Mouse (Mus musculus) kidney, postnatal 36 days (tissue): ENCODE measurements around the gene Fa2h.
A peak's percentile ranks its signal among the peaks of the same experiment; 100 is the strongest.
"Not testable (repeated sequence)": the region's sequence is repeated elsewhere in the genome, so short reads cannot be mapped to it uniquely, and the experiment has no call there.

Experiments
- DNase-seq, 2 experiments: peaks; one replicate each; pipeline ENCODE4 v3.0.0; 2021 to 2022; ENCODE audit warnings: mixed read lengths in 2 of 2

The Fa2h gene

GRCm38 (mm10) chr8:111357433-111357832 is 36.2 kb downstream of the Fa2h start:
- peak in 1 of 2 experiments; percentile 19 for DNase-seq

- no peak for DNase-seq
Measured at GRCm38 (mm10) chr8:111353497-111353896, 40.1 kb downstream of the Fa2h start.

- no peak for DNase-seq
Measured at GRCm38 (mm10) chr8:111352289-111352688, 41.3 kb downstream of the Fa2h start.

- DNase-seq, result no peak
Measured at GRCm38 (mm10) chr8:111350577-111350976, 43.0 kb downstream of the Fa2h start.

GRCm38 (mm10) chr8:111343225-111343624 is 50.4 kb downstream of the Fa2h start:
- DNase-seq, result peak; percentile 83 to 94

GRCm38 (mm10) chr8:111340186-111340585 is 53.4 kb downstream of the Fa2h start:
- DNase-seq, result no peak

GRCm38 (mm10) chr8:111338370-111339208 is 55.0 kb downstream of the Fa2h start:
- peak in 1 of 2 experiments; percentile 16 for DNase-seq

- peak; percentile 63 to 73 for DNase-seq
Measured at GRCm38 (mm10) chr8:111337890-111338347, 55.7 kb downstream of the Fa2h start, which contains the start of gene Mlkl. Mlkl (minus strand) TSS chr8:111338177.

- peak; percentile 29 to 37 for DNase-seq
Measured at GRCm38 (mm10) chr8:111337311-111337889, 56.2 kb downstream of the Fa2h start.

GRCm38 (mm10) chr8:111336692-111337091 is 56.9 kb downstream of the Fa2h start:
- no peak for DNase-seq

GRCm38 (mm10) chr8:111325222-111325790 is 68.3 kb downstream of the Fa2h start:
- DNase-seq, result no peak

GRCm38 (mm10) chr8:111314729-111315128 is 78.9 kb downstream of the Fa2h start:
- no peak for DNase-seq

GRCm38 (mm10) chr8:111313961-111314360 is 79.7 kb downstream of the Fa2h start:
- not testable (repeated sequence) for DNase-seq

GRCm38 (mm10) chr8:111312758-111313162 is 80.9 kb downstream of the Fa2h start:
- peak in 1 of 2 experiments; percentile 6 for DNase-seq

GRCm38 (mm10) chr8:111310006-111310405 is 83.6 kb downstream of the Fa2h start:
- DNase-seq, result not testable (repeated sequence)

GRCm38 (mm10) chr8:111305031-111305730 is 88.4 kb downstream of the Fa2h start:
- DNase-seq, result peak; percentile 11 to 33

GRCm38 (mm10) chr8:111304359-111304758 is 89.3 kb downstream of the Fa2h start:
- no peak for DNase-seq

- not testable (repeated sequence) for DNase-seq
Measured at GRCm38 (mm10) chr8:111303076-111303803, 90.4 kb downstream of the Fa2h start.

GRCm38 (mm10) chr8:111300597-111301546 is 92.8 kb downstream of the Fa2h start:
- peak in 1 of 2 experiments; percentile 27 for DNase-seq

- peak; percentile 97 to 99 for DNase-seq
Measured at GRCm38 (mm10) chr8:111299821-111300568, 93.6 kb downstream of the Fa2h start, which contains the start of gene Rfwd3. Rfwd3 (minus strand) TSS chr8:111300222.
